Mouse (Mus musculus) thymus, postnatal 14 days (tissue): ENCODE measurements around the gene Vmn2r52.
"Not testable (repeated sequence)": the region's sequence is repeated elsewhere in the genome, so short reads cannot be mapped to it uniquely, and the experiment has no call there.

Source experiments
- DNase-seq: peaks from one replicate; pipeline ENCODE4 v3.0.0; 2021

Vmn2r52 gene

DNA sequence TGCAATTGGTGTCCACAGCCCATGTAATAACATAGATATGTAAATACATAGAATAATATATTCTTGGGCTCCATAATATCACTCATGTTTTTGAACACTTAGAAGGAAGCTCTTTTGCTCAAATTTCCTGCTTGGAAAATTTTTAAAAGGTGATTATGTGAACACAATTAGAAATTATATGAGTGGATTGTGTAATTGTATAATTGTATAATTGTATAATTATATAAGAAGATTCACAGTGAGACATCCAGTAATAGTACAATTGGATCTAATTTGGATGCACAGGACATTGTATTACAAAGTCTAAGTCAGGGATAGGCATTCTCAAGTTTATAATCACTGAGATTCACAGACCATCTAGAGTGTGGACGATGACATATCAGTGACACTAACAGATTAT lies at the start of gene Vmn2r52:
Vmn2r52 (minus strand) TSS at position 101 of the 400 bp plus-strand sequence.
- DNase-seq = no peak

DNA sequence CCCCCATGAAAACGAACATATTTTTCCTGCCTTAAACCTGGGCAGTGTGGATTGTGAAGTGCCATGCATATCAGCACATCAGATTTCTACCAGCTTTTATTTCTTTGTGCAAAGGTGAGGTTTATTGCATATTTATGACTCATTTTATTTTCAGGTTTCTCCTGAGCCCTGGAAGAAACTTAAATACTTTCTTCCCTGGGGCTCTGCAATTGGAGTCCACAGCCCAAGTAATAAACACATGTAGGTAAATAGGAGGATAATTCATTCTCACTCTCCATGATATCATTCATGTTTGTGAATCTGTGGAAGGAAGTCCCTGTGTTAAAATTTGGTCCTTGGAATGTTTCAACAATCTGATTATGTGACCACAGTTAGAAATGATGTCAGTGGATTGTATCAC lies 70.7 kb downstream of the Vmn2r52 start, which contains the start of gene Vmn2r51:
Vmn2r51 (minus strand) TSS at position 101 of the 400 bp plus-strand sequence.
- not testable (repeated sequence) for DNase-seq
